Mouse (Mus musculus): Measurements from ENCODE around the gene Nrf1. TPM values are rescaled to one million over a fixed set of nuclear protein-coding genes. Genes with fewer than 3 reads are reported as not detected.

Nrf1 gene
- polyA plus RNA-seq, 1 experiment from 2014 or later, result 60.9 TPM

DNA sequence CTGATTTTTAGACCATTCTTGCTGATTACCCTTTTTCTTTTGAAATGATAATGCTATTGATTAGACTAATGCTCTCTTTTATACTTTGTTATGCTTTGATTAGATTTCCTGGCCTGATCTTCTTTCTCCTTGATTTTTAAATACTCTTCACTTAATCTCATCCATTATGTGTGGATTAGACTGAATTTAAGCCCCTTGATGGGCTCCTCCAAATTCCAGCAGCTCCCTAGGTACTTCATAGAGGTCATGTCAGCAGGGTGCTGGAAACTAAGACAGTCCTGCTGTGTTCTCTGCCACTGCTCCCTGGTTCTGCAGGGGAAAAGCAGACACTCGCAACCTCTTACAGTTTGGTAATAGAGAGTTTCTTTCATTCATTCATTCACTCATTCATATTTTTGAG lies 35.5 kb downstream of the Nrf1 start:
- no peaks in the 10 kb centered on the region for H3K36me3 ChIP-seq (ENCODE audit: control insufficient read depth, insufficient read depth, low read length)
- no peaks in the 10 kb centered on the region for H3K9me3 ChIP-seq (ENCODE audit: control insufficient read depth, low read depth, low read length)
- no peak overlapping the region for H3K4me3 ChIP-seq (ENCODE audit: low read depth, low read length)
- no peak overlapping the region for H3K4me2 ChIP-seq (replicated peaks; ENCODE audit: low read depth, low read length)
- no peaks in the 10 kb centered on the region for H3K4me1 ChIP-seq (ENCODE audit: control insufficient read depth, insufficient read depth, low read length)
- H3K27ac ChIP-seq (ENCODE audit: low read length), result no peak overlapping the region
- no peak for ATAC-seq (ENCODE audit: insufficient number of reproducible peaks, insufficient read depth, low FRiP score, low read depth)
- H3K27me3 ChIP-seq (ENCODE audit: control insufficient read depth, insufficient read depth, low read length), result no peaks in the 10 kb centered on the region
- H3K9ac ChIP-seq (replicated peaks; ENCODE audit: low read depth, low read length), result no peak overlapping the region
- 90% methylated on average over 1 of the region's 1 CpGs for WGBS

DNA sequence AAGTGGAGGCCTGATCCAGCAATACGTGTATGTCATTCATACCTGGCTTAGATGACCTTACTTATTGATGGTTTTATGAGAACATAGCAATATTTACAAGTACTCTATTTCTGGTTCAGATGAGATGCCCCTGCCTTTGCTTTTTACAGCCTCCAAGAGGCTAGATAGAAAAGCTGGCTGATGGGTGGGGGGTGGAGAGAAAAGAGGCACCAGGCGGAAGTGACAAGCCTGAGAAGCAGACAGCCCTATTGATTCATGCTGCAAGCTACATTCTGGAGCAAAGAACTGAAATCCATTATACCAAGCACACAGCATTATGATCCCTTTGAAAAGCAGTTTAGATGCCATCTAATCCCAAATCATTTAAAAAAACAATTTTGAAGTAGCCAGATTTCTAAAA lies 37.6 kb downstream of the Nrf1 start:
- 52% methylated on average over 2 of the region's 2 CpGs for WGBS
- ATAC-seq (ENCODE audit: insufficient number of reproducible peaks, insufficient read depth, low FRiP score, low read depth), result no peak

DNA sequence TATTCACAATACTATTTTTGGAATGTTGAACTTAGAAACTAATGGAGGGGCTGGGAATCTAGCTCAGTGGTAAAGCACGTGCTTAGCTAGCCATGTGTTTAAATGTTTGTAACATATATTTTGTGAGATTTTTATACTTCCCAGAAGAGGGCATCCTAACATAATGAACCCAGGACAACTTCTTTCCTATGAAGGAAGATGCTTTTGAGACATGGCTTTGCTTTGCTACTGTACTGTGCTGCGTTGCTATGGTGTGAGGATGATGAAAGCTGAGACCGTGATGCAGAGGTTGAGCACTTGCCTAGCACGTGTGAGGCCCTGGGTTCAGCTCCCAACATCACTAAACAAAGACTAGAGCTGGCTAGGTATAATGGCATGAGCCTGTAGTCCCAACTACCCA lies 43.4 kb downstream of the Nrf1 start:
- Histone ChIP-seq H3K27ac (ENCODE audit: low read length) (no peak overlapping the region), H3K27me3 (ENCODE audit: control insufficient read depth, insufficient read depth, low read length) (no peaks in the 10 kb centered on the region), H3K9ac (replicated peaks; ENCODE audit: low read depth, low read length) (no peak overlapping the region), H3K4me2 (replicated peaks; ENCODE audit: low read depth, low read length) (no peak overlapping the region), H3K4me3 (ENCODE audit: low read depth, low read length) (no peak overlapping the region), H3K9me3 (ENCODE audit: control insufficient read depth, low read depth, low read length) (no peaks in the 10 kb centered on the region), H3K36me3 (ENCODE audit: control insufficient read depth, insufficient read depth, low read length) (peaks cover 33% of the 10 kb centered on the region), H3K4me1 (ENCODE audit: control insufficient read depth, insufficient read depth, low read length) (no peaks in the 10 kb centered on the region)
- ATAC-seq (ENCODE audit: insufficient number of reproducible peaks, insufficient read depth, low FRiP score, low read depth), result no peak
- WGBS, result 77% methylated on average over 4 of the region's 4 CpGs

More for the DNA sequence above, 37.6 kb downstream of the Nrf1 start:
- H3K27me3 ChIP-seq (ENCODE audit: control insufficient read depth, insufficient read depth, low read length), result no peaks in the 10 kb centered on the region
- no peak overlapping the region for H3K27ac ChIP-seq (ENCODE audit: low read length)
- H3K36me3 ChIP-seq (ENCODE audit: control insufficient read depth, insufficient read depth, low read length), result peaks cover 7% of the 10 kb centered on the region; the same call in 1 of the 2 replicates
- no peaks in the 10 kb centered on the region for H3K9me3 ChIP-seq (ENCODE audit: control insufficient read depth, low read depth, low read length)
- H3K4me1 ChIP-seq (ENCODE audit: control insufficient read depth, insufficient read depth, low read length), result no peaks in the 10 kb centered on the region
- H3K4me2 ChIP-seq (replicated peaks; ENCODE audit: low read depth, low read length), result no peak overlapping the region
- no peak overlapping the region for H3K9ac ChIP-seq (replicated peaks; ENCODE audit: low read depth, low read length)
- no peak overlapping the region for H3K4me3 ChIP-seq (ENCODE audit: low read depth, low read length)

GRCm38 (mm10) chr6:30092816-30093215 lies 45.0 kb downstream of the Nrf1 start:
- H3K9me3 ChIP-seq (ENCODE audit: control insufficient read depth, low read depth, low read length), result no peaks in the 10 kb centered on the region
- no peak overlapping the region for H3K27ac ChIP-seq (ENCODE audit: low read length)
- no peaks in the 10 kb centered on the region for H3K27me3 ChIP-seq (ENCODE audit: control insufficient read depth, insufficient read depth, low read length)
- H3K9ac ChIP-seq (replicated peaks; ENCODE audit: low read depth, low read length), result no peak overlapping the region
- H3K36me3 ChIP-seq (ENCODE audit: control insufficient read depth, insufficient read depth, low read length), result peaks cover 37% of the 10 kb centered on the region
- WGBS, result 95% methylated on average over 6 of the region's 6 CpGs
- no peak overlapping the region for H3K4me3 ChIP-seq (ENCODE audit: low read depth, low read length)
- H3K4me1 ChIP-seq (ENCODE audit: control insufficient read depth, insufficient read depth, low read length), result no peaks in the 10 kb centered on the region
- H3K4me2 ChIP-seq (replicated peaks; ENCODE audit: low read depth, low read length), result no peak overlapping the region
- no peak for ATAC-seq (ENCODE audit: insufficient number of reproducible peaks, insufficient read depth, low FRiP score, low read depth)

- H3K4me2 ChIP-seq (replicated peaks; ENCODE audit: low read depth, low read length), result no peak overlapping the region
- WGBS, result 73% methylated on average over 12 of the region's 12 CpGs
These were observed 54.1 kb downstream of the Nrf1 start for GRCm38 (mm10) chr6:30101773-30102415.

GRCm38 (mm10) chr6:30106091-30106490 lies 58.3 kb downstream of the Nrf1 start:
- H3K36me3 ChIP-seq (ENCODE audit: control insufficient read depth, insufficient read depth, low read length), result peaks cover 52% of the 10 kb centered on the region
- H3K9ac ChIP-seq (replicated peaks; ENCODE audit: low read depth, low read length), result no peak overlapping the region
- no peak overlapping the region for H3K4me3 ChIP-seq (ENCODE audit: low read depth, low read length)
- no peaks in the 10 kb centered on the region for H3K9me3 ChIP-seq (ENCODE audit: control insufficient read depth, low read depth, low read length)
- no peak overlapping the region for H3K27ac ChIP-seq (ENCODE audit: low read length)
- no peaks in the 10 kb centered on the region for H3K4me1 ChIP-seq (ENCODE audit: control insufficient read depth, insufficient read depth, low read length)
- ATAC-seq (ENCODE audit: insufficient number of reproducible peaks, insufficient read depth, low FRiP score, low read depth), result no peak
- no peak overlapping the region for H3K4me2 ChIP-seq (replicated peaks; ENCODE audit: low read depth, low read length)
- WGBS, result 89% methylated on average over 2 of the region's 2 CpGs
- no peaks in the 10 kb centered on the region for H3K27me3 ChIP-seq (ENCODE audit: control insufficient read depth, insufficient read depth, low read length)

More at GRCm38 (mm10) chr6:30101773-30102415, 54.1 kb downstream of the Nrf1 start:
- Histone ChIP-seq H3K27me3 (ENCODE audit: control insufficient read depth, insufficient read depth, low read length) (no peaks in the 10 kb centered on the region), H3K4me1 (ENCODE audit: control insufficient read depth, insufficient read depth, low read length) (no peaks in the 10 kb centered on the region), H3K4me3 (ENCODE audit: low read depth, low read length) (no peak overlapping the region), H3K9ac (replicated peaks; ENCODE audit: low read depth, low read length) (no peak overlapping the region), H3K27ac (ENCODE audit: low read length) (no peak overlapping the region), H3K9me3 (ENCODE audit: control insufficient read depth, low read depth, low read length) (no peaks in the 10 kb centered on the region), H3K36me3 (ENCODE audit: control insufficient read depth, insufficient read depth, low read length) (peaks cover 52% of the 10 kb centered on the region)
- ATAC-seq (ENCODE audit: insufficient number of reproducible peaks, insufficient read depth, low FRiP score, low read depth), result no peak

DNA sequence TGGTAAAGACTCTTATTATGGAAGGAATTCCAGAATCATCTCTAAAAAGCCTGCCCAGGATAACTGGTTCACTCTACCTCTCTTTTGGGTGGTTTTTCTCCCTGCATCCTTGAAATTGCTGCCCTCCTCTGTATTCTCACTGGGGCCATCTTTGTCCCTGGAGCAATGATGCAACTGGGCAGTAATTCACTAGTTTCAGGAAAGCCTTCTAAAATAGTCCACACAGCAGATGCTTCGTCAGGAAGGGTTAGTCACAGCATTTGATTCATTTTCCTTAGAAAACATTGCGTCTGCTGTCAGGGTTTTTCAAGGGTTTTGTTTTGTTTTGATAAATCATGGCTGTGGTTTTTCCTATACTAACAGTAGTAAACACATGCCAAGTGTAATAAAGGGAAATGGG lies 59.7 kb downstream of the Nrf1 start:
- Histone ChIP-seq H3K4me3 (ENCODE audit: low read depth, low read length) (no peak overlapping the region), H3K9ac (replicated peaks; ENCODE audit: low read depth, low read length) (no peak overlapping the region), H3K36me3 (ENCODE audit: control insufficient read depth, insufficient read depth, low read length) (peaks cover 41% of the 10 kb centered on the region), H3K4me1 (ENCODE audit: control insufficient read depth, insufficient read depth, low read length) (no peaks in the 10 kb centered on the region), H3K4me2 (replicated peaks; ENCODE audit: low read depth, low read length) (no peak overlapping the region), H3K27me3 (ENCODE audit: control insufficient read depth, insufficient read depth, low read length) (no peaks in the 10 kb centered on the region), H3K9me3 (ENCODE audit: control insufficient read depth, low read depth, low read length) (no peaks in the 10 kb centered on the region), H3K27ac (ENCODE audit: low read length) (no peak overlapping the region)
- no peak for ATAC-seq (ENCODE audit: insufficient number of reproducible peaks, insufficient read depth, low FRiP score, low read depth)
- WGBS, result 80% methylated on average over 2 of the region's 2 CpGs

DNA sequence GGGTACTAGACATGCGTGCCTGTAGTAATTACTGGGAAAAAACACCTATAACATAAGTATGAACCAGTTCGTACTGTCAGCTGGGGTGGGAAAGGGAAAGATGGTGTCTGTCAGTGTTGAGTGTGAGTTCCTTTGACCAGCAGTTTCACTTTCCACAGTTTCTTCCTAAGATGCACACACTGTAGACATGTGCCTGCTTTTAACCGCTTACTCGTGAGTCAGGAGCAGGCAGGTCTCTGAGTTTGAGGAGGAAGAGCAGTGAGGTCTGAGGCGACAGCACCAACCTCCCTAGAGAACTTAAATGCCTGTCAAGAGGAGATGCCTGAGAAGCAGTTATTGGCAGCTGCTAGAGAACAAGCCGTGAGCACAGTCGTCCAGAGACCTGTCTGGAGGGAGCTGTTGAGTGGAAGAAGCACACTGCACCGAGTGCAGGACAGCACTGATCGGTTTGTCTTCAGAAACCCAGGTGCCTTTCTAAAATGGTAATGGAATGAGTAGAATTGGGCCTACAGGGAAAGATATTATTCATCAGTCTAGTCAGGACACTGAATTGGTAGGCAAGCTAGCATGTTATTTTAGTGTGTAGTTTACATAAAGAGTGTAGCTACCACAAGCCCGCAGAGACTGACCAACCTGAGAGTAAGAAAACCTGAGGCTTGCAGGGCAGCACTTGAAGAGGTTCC lies 62.2 kb downstream of the Nrf1 start:
- H3K9ac ChIP-seq (replicated peaks; ENCODE audit: low read depth, low read length), result no peak overlapping the region
- H3K27ac ChIP-seq (ENCODE audit: low read length), result no peak overlapping the region
- H3K9me3 ChIP-seq (ENCODE audit: control insufficient read depth, low read depth, low read length), result no peaks in the 10 kb centered on the region
- H3K4me3 ChIP-seq (ENCODE audit: low read depth, low read length), result no peak overlapping the region
- no peak overlapping the region for H3K4me2 ChIP-seq (replicated peaks; ENCODE audit: low read depth, low read length)
- H3K36me3 ChIP-seq (ENCODE audit: control insufficient read depth, insufficient read depth, low read length), result peaks cover 34% of the 10 kb centered on the region
- no peaks in the 10 kb centered on the region for H3K27me3 ChIP-seq (ENCODE audit: control insufficient read depth, insufficient read depth, low read length)
- H3K4me1 ChIP-seq (ENCODE audit: control insufficient read depth, insufficient read depth, low read length), result no peaks in the 10 kb centered on the region
- WGBS, result 94% methylated on average over 10 of the region's 10 CpGs
- ATAC-seq (ENCODE audit: insufficient number of reproducible peaks, insufficient read depth, low FRiP score, low read depth), result no peak
